Mouse (Mus musculus) stomach, postnatal 0 days (tissue): ENCODE results near the gene Dsp. TPM values are rescaled to one million over a fixed set of nuclear protein-coding genes. Genes with fewer than 3 reads are reported as not detected.

Source experiments
- ATAC-seq: fragments of 200-750 bp; cut with Nextera tagmentation; 2 replicates; pipeline ENCODE4 v1.8.0; 2017; ENCODE audit not compliant: low FRiP score, low TSS enrichment
- DNase-seq: peaks from one replicate; pipeline ENCODE4 v3.0.0-alpha.2; 2016; ENCODE audit warnings: low spot score
- H3K27ac ChIP-seq: fragments of 300-500 bp; sonication (generic); replicated peaks from 2 replicates; pipeline ENCODE4 v1.5.1; 2014; ENCODE audit warnings: mild to moderate bottlenecking, control low read depth
- H3K27me3 ChIP-seq: fragments of 300-500 bp; sonication (generic); 2 replicates; pipeline ENCODE4 v1.6.1; 2014; ENCODE audit warnings: low read length; ENCODE audit not compliant: control insufficient read depth, insufficient read depth
- H3K36me3 ChIP-seq: fragments of 300-500 bp; sonication (generic); 2 replicates; pipeline ENCODE4 v1.6.1; 2014; ENCODE audit warnings: low read length, mixed read lengths; ENCODE audit not compliant: control insufficient read depth, insufficient read depth
- H3K4me1 ChIP-seq: fragments of 300-500 bp; sonication (generic); replicated peaks from 2 replicates; pipeline ENCODE4 v1.6.1; 2014; ENCODE audit warnings: antibody characterized with exemption; ENCODE audit not compliant: control insufficient read depth, insufficient read depth
- H3K4me2 ChIP-seq: fragments of 300-500 bp; sonication (generic); replicated peaks from 2 replicates; pipeline ENCODE4 v1.6.1; 2014; ENCODE audit warnings: low read depth, mild to moderate bottlenecking, control low read depth, moderate library complexity
- H3K4me3 ChIP-seq: fragments of 300-500 bp; sonication (generic); 2 replicates; pipeline ENCODE4 v1.5.1; 2014; ENCODE audit warnings: low read depth, low read length, control low read depth
- H3K9ac ChIP-seq: fragments of 300-500 bp; sonication (generic); 2 replicates; pipeline ENCODE4 v1.6.1; 2014; ENCODE audit warnings: mild to moderate bottlenecking, low read length, control low read depth, mixed read lengths
- H3K9me3 ChIP-seq: fragments of 300-500 bp; sonication (generic); 2 replicates; pipeline ENCODE4 v1.6.1; 2016; ENCODE audit warnings: low read length; ENCODE audit not compliant: control insufficient read depth
- CTCF ChIP-seq: IDR thresholded peaks from 2 replicates; pipeline ENCODE4 v1.5.1; 2016; ENCODE audit warnings: antibody characterized with exemption, low read depth, mild to moderate bottlenecking, moderate library complexity
- EP300 ChIP-seq: optimal IDR thresholded peaks from 2 replicates; pipeline ENCODE3; 2016; ENCODE audit warnings: antibody characterized with exemption
- WGBS: fragments of 180-500 bp; shearing (Covaris S2); extraction: QIAGEN DNeasy Blood & Tissue Kit; methylation state at CpG from one replicate; pipeline ENCODE4 v1.1.7; 2014; 5-methylcytosine and 5-hydroxymethylcytosine counted together
- polyA plus RNA-seq: library from polyadenylated mRNA; unstranded; fragments of >200 nt; fragmentation: Nextera tagmentation; extraction: Ambion mirVana; gene quantifications from 2 replicates; pipeline ENCODE4 v1.2.1, GENCODE M21; 2015

Gene Dsp
- polyA plus RNA-seq, 1 experiment from 2014 or later: 36.5 TPM

GRCm38 (mm10) chr13:38220331-38220730, 69.2 kb downstream of the Dsp start:
- WGBS: 94% methylated on average over 6 of the region's 6 CpGs
- Histone ChIP-seq H3K27me3 (no peaks in the 10 kb centered on the region), H3K4me2 (no peak overlapping the region), H3K4me3 (no peak overlapping the region), H3K36me3 (peaks cover 21% of the 10 kb centered on the region), H3K27ac (no peak overlapping the region), H3K9me3 (no peaks in the 10 kb centered on the region), H3K4me1 (no peaks in the 10 kb centered on the region), H3K9ac (no peak overlapping the region)
- DNase-seq (no peak), ATAC-seq (no peak)
- TF ChIP-seq EP300 (no peak), CTCF (peak; percentile 64)

- no peaks in the 10 kb centered on the region for H3K4me1 ChIP-seq
- ATAC-seq (no peak), DNase-seq (no peak)
- no peaks in the 10 kb centered on the region for H3K27me3 ChIP-seq
- peaks cover 3% of the 10 kb centered on the region for H3K36me3 ChIP-seq
- 62% methylated on average over 9 of the region's 9 CpGs for WGBS
- H3K27ac ChIP-seq: no peak overlapping the region
- H3K4me3 ChIP-seq: no peak overlapping the region
- H3K9ac ChIP-seq: no peak overlapping the region
- H3K9me3 ChIP-seq: no peaks in the 10 kb centered on the region
- TF ChIP-seq EP300 (no peak), CTCF (no peak)
- no peak overlapping the region for H3K4me2 ChIP-seq
Measured at GRCm38 (mm10) chr13:38230177-38230821, 79.2 kb downstream of the Dsp start.

GRCm38 (mm10) chr13:38232411-38232810, 81.3 kb downstream of the Dsp start:
- no peak for DNase-seq

GRCm38 (mm10) chr13:38232856-38233625, 81.9 kb downstream of the Dsp start:
- DNase-seq (no peak), ATAC-seq (no peak)
- Histone ChIP-seq H3K27ac (no peak overlapping the region), H3K36me3 (peaks cover 2% of the 10 kb centered on the region; the same call in 1 of the 2 replicates), H3K9ac (no peak overlapping the region), H3K4me3 (no peak overlapping the region), H3K4me2 (no peak overlapping the region), H3K27me3 (no peaks in the 10 kb centered on the region), H3K4me1 (no peaks in the 10 kb centered on the region), H3K9me3 (no peaks in the 10 kb centered on the region)
- 54% methylated on average over 3 of the region's 3 CpGs for WGBS
- TF ChIP-seq EP300 (no peak), CTCF (no peak)

More at GRCm38 (mm10) chr13:38232411-38232810, 81.3 kb downstream of the Dsp start:
- no peak overlapping the region for H3K4me3 ChIP-seq
- 86% methylated on average over 4 of the region's 4 CpGs for WGBS
- H3K9ac ChIP-seq: no peak overlapping the region
- H3K27me3 ChIP-seq: no peaks in the 10 kb centered on the region
- no peak overlapping the region for H3K27ac ChIP-seq
- H3K4me2 ChIP-seq: no peak overlapping the region
- ATAC-seq: no peak
- peaks cover 2% of the 10 kb centered on the region; the same call in 1 of the 2 replicates for H3K36me3 ChIP-seq
- TF ChIP-seq CTCF (no peak), EP300 (no peak)
- H3K9me3 ChIP-seq: no peaks in the 10 kb centered on the region
- no peaks in the 10 kb centered on the region for H3K4me1 ChIP-seq

GRCm38 (mm10) chr13:38234651-38235050, 83.6 kb downstream of the Dsp start:
- Histone ChIP-seq H3K36me3 (no peaks in the 10 kb centered on the region), H3K9me3 (no peaks in the 10 kb centered on the region), H3K9ac (no peak overlapping the region), H3K27me3 (no peaks in the 10 kb centered on the region), H3K4me2 (no peak overlapping the region), H3K27ac (no peak overlapping the region), H3K4me1 (no peaks in the 10 kb centered on the region), H3K4me3 (no peak overlapping the region)
- no peak for DNase-seq
- TF ChIP-seq CTCF: no peak
- TF ChIP-seq EP300: no peak
- ATAC-seq: no peak
- WGBS: 71% methylated on average over 5 of the region's 5 CpGs

- no peak overlapping the region for H3K9ac ChIP-seq
- no peaks in the 10 kb centered on the region for H3K9me3 ChIP-seq
- no peak overlapping the region for H3K4me3 ChIP-seq
- ATAC-seq (0 out of 2 replicates have a peak, but pooled peaks have one; percentile 53), DNase-seq (peak; percentile 20)
- H3K36me3 ChIP-seq: no peaks in the 10 kb centered on the region
- WGBS: 67% methylated on average over 3 of the region's 3 CpGs
- H3K4me1 ChIP-seq: no peaks in the 10 kb centered on the region
- TF ChIP-seq CTCF: peak; percentile 68
- no peak for TF ChIP-seq EP300
- no peak overlapping the region for H3K27ac ChIP-seq
- H3K27me3 ChIP-seq: no peaks in the 10 kb centered on the region
- H3K4me2 ChIP-seq: no peak overlapping the region
Measured at GRCm38 (mm10) chr13:38235370-38235769, 84.3 kb downstream of the Dsp start.
